In the genomic region with DNA sequence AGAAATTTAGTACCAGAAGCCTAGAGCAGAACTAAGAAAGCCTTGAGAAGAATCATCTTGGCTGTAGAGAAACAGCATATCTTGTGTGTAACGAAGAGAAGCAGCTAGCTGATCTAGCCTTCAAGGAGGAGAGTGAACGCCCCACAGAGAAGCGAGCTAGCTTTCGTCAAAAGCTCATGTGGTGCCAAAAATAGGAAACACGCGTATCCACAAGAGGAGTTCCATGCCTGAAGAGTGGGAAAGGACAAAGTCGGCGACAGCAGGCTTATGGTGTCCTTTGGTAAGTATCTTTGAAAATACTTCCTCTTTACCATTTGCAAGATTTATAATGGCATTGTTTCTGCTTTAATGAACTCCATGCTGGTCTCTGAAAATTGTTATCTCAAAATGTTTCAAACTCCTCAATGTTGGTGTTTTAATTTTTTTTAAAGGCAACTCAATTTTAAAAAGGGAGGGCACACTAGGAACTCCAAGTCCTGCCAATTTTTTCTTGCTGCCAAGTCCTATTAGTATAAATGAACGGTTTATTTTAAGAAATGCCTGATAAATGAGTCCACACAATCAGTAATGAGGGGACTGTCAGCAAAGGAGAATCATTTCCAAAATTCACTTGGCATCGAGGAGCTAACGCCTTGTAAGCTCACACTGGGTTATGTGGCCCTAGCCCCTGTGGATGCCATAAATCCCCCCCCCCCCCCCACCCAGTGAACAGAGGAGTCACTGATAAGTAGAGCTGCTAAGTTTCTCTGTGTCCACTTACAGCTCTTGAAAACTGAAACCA, we compare ENCODE assay signal across 11 mouse cellular contexts.
DNase-seq lines count a peak whose midpoint lies in the region; ATAC-seq and TF ChIP-seq lines count a peak whose summit lies in the region.
"Had no signal": no experiment of that assay in that cellular context is flagged by ENCODE, and none has a peak within 500 bp of the region (broad histone marks: within the 10 kb centered on the region; RNA-seq: fewer than 3 reads in every experiment).

No protein-coding gene starts in this region.

- H3K36me3 ChIP-seq in heart, embryonic 14.5 days (ENCODE audit: control insufficient read depth, insufficient read depth, low read length): no peaks in the 10 kb centered on the region
- no peaks in the 10 kb centered on the region for H3K36me3 ChIP-seq in midbrain, embryonic 10.5 days
- H3K36me3 ChIP-seq: limb, embryonic 12.5 days had no signal

- peaks cover 4 to 21% of the 10 kb centered on the region in 2 experiments for H3K4me1 ChIP-seq in heart, embryonic 14.5 days (ENCODE audit: control insufficient read depth in 2 of 2, insufficient read depth in 2 of 2, low read length in 2 of 2)
- no peaks in the 10 kb centered on the region for H3K4me1 ChIP-seq in midbrain, embryonic 10.5 days
- H3K4me1 ChIP-seq: limb, embryonic 12.5 days had no signal

- ATAC-seq in erythroblast, adult 5-6 weeks (replicated peaks; ENCODE audit: low FRiP score, poor library complexity, severe bottlenecking): peak; percentile 73
- no peak; the same call in 1 of the 2 replicates for ATAC-seq in heart, embryonic 14.5 days (ENCODE audit: insufficient number of reproducible peaks, insufficient read depth, low FRiP score, low read depth)

- H3K27ac ChIP-seq in heart, embryonic 14.5 days (replicated peaks in 1 of 2; ENCODE audit: control insufficient read depth in 1 of 2, insufficient read depth in 1 of 2, low read depth in 2 of 2, low read length in 2 of 2): peak overlapping the region; percentile 45 to 69; a peak in 3 of 4 replicates
- H3K27ac ChIP-seq in midbrain, embryonic 10.5 days (replicated peaks): no peak overlapping the region
- no peak overlapping the region for H3K27ac ChIP-seq in left cerebral cortex, adult 2 months
- H3K27ac ChIP-seq: limb, embryonic 12.5 days had no signal

- H3K9me3 ChIP-seq in heart, embryonic 14.5 days (ENCODE audit: control insufficient read depth, low read length): no peaks in the 10 kb centered on the region
- H3K9me3 ChIP-seq in midbrain, embryonic 10.5 days (replicated peaks): no peaks in the 10 kb centered on the region
- H3K9me3 ChIP-seq: limb, embryonic 12.5 days had no signal

- peak; percentile 6 for DNase-seq in left cerebral cortex, postnatal 4 days
- no peak for DNase-seq in left cerebral cortex, postnatal 36 days (ENCODE audit: low spot score in 2 of 2)
- DNase-seq in lung, postnatal 36 days: peak; percentile 35
- no peak for DNase-seq in midbrain, embryonic 10.5 days (ENCODE audit: low spot score)
- no peak for DNase-seq in left cerebral cortex, adult 2 months (ENCODE audit: extremely low spot score in 1 of 2, low spot score in 2 of 2)
- DNase-seq: gastrocnemius, postnatal 36 days; kidney, adult 9 months had no signal

- 31% methylated on average over 11 of the region's 11 CpGs for WGBS in heart, embryonic 14.5 days
- 91% methylated on average over 11 of the region's 11 CpGs for WGBS in midbrain, embryonic 10.5 days

- H3K4me3 ChIP-seq in heart, embryonic 14.5 days (ENCODE audit: control insufficient read depth in 1 of 2, insufficient read depth in 1 of 2, low read depth in 1 of 2, low read length in 2 of 2): no peak overlapping the region
- no peak overlapping the region for H3K4me3 ChIP-seq in midbrain, embryonic 10.5 days
- no peak overlapping the region for H3K4me3 ChIP-seq in left cerebral cortex, adult 2 months
- H3K4me3 ChIP-seq: limb, embryonic 12.5 days had no signal

- intact Hi-C loops in left cerebral cortex, postnatal 4 days (cut with DNase I): no loop called here
- intact Hi-C loops in left cerebral cortex, postnatal 36 days (cut with DNase I): no loop called here
- intact Hi-C loops in left cerebral cortex, adult 2 months (cut with DNase I): no loop called here

- peak overlapping the region; percentile 29 for H3K4me2 ChIP-seq in heart, embryonic 14.5 days (ENCODE audit: low read length)
- H3K4me2 ChIP-seq: limb, embryonic 12.5 days; midbrain, embryonic 11.5 days had no signal

- no peaks in the 10 kb centered on the region for H3K27me3 ChIP-seq in heart, embryonic 14.5 days (ENCODE audit: control insufficient read depth, insufficient read depth, low read length)
- no peaks in the 10 kb centered on the region for H3K27me3 ChIP-seq in midbrain, embryonic 10.5 days (ENCODE audit: low read depth, poor library complexity, severe bottlenecking)
- H3K27me3 ChIP-seq: limb, embryonic 12.5 days had no signal

- H3K9ac ChIP-seq in heart, embryonic 14.5 days (ENCODE audit: low read length): no peak overlapping the region
- H3K9ac ChIP-seq: limb, embryonic 12.5 days had no signal

- no peak for TF ChIP-seq CTCF in left cerebral cortex, adult 2 months (IDR thresholded peaks at IDR 0.05)

Comparison
In these comparisons a context has a peak if more than half of its experiments do, and no peak if none do; other contexts are left out.
1. DNase-seq: peak in left cerebral cortex, postnatal 4 days (single experiment) and lung, postnatal 36 days (single experiment); none in left cerebral cortex, postnatal 36 days (0 of 2), midbrain, embryonic 10.5 days (single experiment) and left cerebral cortex, adult 2 months (0 of 2).
2. H3K27ac ChIP-seq: peak in heart, embryonic 14.5 days (2 of 2); none in midbrain, embryonic 10.5 days (single experiment) and left cerebral cortex, adult 2 months (single experiment).